Mouse (Mus musculus): Measurements from ENCODE around the gene Lrfn4.

GRCm38 (mm10) chr19:4622780-4623179 is 7.3 kb upstream of the Lrfn4 start:
- TF ChIP-seq GATA1 (IDR thresholded peaks at IDR 0.05; ENCODE audit: borderline replicate concordance, low read length) (no peak), FLI1 (IDR thresholded peaks at IDR 0.05; ENCODE audit: low read length) (no peak)
